Mouse (Mus musculus): ENCODE results near the gene Ppp5c. TPM values are rescaled to one million over a fixed set of nuclear protein-coding genes. Genes with fewer than 3 reads are reported as not detected.
"Not testable (repeated sequence)": the region's sequence is repeated elsewhere in the genome, so short reads cannot be mapped to it uniquely, and the experiment has no call there.

The Ppp5c gene
- 10 to 100 TPM; 62.4 to 62.7 TPM for total RNA-seq (2021)
- long read RNA-seq, experiment 1, transcript Ppp5c-201 (13 exons, 2,072 nt): major isoform, 62 of 74 reads
- long read RNA-seq, experiment 1, partial matches to known transcripts: 4 of 74 reads
- long read RNA-seq, experiment 1, other reads (novel, unspliced or antisense): 8 of 74 reads
- long read RNA-seq, experiment 2, transcript Ppp5c-201 (13 exons, 2,072 nt): major isoform, 64 of 78 reads
- long read RNA-seq, experiment 2, partial matches to known transcripts: 8 of 78 reads
- long read RNA-seq, experiment 2, other reads (novel, unspliced or antisense): 4 of 78 reads

DNA sequence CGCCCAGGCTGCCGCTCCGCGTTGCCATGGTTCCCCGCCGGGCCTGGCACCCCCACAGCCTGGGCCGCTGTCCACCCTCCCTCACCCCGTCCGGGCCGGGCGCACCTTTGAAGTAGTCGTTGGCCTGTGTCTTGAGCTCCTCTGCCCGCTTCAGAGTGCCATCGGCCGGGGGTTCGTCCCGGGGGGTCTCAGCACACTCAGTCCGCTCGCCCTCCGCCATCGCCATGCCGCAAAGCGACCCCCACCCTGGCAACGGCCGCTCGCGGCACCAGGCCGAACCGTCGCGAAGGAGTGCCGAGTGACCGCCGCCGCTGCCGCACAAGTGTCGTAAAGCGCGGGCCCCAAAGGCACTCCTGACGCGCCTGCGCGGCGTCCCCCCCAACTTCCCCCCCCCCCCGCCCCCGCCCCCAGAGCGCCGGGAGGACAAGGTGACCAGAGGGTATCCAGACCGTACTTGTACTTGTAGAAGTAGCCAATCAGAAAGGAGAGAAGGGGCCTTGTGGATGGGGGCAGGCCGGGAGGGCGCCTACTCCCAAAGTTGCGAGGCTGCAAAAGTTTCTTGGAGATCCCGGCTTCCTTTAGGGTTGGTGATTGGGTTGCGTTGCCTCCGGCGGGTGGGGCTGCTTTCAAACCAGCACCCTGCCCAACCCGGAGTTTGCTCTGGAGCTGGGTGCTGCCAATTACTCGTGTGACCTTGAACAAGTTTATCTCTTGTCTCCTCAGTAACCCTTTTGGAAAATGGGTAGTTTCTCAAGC lies at the start of gene Ppp5c:
TSS of gene Ppp5c (minus strand) at position 337 of the 756 bp plus-strand sequence.
- DNase-seq: peak; percentile 83 to 87
- intact Hi-C loops (cut with DNase I): no loop called here

DNA sequence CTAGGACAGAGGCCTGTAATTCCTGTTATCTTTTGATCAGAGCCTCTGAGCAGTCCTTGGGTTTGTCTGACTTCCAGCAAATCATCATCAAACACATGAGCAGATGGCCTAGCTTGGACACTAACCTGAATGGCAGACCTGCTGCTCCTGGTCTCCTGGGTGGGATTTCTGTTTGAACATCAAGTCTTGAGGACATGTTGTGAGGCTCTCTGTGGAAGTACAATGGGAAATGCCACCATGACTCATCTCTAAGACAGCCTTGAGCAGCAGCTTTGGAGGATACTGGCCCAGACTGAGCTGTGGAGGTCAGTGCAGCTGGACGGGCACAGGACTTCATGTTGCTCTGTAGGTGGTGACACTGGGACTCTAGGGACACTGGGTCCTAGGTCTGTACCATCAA lies 48.8 kb upstream of the Ppp5c start:
- no peak for DNase-seq
- intact Hi-C loops (cut with DNase I): no loop called here

GRCm38 (mm10) chr7:17073904-17074615 lies 46.3 kb upstream of the Ppp5c start, which contains the start of gene Psg16:
TSS of gene Psg16 (plus strand) at chr7:17074040.
- intact Hi-C loops (cut with DNase I): no loop called here
- DNase-seq: no peak

DNA sequence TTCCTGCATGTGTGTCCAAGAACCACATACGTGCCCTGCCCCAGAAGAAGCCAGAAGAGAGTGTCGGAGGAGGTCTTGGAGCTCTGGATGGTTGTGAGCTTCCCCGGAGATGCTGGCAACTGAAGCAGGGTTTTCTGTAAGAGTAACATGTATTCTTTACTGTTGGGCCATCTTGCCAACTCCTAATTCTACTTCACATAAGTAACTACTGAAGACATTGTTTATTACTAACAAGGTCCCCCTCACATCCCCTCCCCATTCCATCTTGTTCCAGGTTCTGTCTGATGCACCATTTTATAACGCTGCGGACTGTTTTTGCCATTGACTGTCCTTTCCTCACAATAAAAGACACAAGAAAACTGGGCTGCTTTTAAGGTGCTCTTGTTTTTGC lies 45.8 kb upstream of the Ppp5c start:
- DNase-seq: no peak
- intact Hi-C loops (cut with DNase I): no loop called here

DNA sequence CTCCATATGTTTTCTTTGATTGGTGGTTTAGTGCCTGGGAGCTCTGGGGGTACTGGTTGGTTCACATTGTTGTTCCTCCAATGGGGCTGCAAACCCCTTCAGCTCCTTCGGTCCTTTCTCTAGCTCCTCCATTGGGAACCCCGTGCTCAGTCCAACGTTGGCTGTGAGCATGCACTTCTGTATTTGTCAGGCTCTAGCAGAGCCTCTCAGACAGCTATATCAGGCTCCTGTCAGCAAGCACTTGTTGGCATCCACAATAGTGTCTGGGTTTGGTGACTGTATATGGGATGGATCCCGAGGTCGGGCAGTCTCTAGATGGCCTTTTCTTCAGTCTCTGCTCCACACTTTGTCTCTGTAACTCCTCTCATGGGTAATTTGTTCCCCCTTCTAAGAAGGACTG lies 39.9 kb upstream of the Ppp5c start:
- intact Hi-C loops (cut with DNase I): loop anchor here (2.0 kb wide), 1 partner anchor 117 kb away; no protein-coding TSS in a partner anchor
- not testable (repeated sequence) for DNase-seq

DNA sequence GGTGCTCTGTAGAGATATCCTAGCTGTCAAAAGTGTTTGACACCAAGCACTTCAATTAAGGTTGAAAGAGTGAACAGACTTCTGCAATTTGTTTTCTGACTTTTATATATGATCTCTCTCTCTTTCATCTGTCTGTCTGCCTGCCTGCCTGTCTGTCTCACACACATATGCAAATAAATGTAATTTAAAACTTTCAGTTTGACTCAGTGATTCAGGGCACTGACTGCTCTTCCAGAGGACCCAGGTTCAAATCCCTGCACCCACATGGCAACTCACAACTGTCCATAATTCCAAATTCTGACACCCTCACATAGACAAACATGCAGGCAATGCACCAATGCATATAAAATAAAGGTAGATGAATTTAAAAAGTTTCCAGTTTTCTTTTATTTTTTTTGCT lies 39.3 kb upstream of the Ppp5c start:
- intact Hi-C loops (cut with DNase I): loop anchor here (2.0 kb wide), 1 partner anchor 116 kb away; no protein-coding TSS in a partner anchor
- no peak for DNase-seq

DNA sequence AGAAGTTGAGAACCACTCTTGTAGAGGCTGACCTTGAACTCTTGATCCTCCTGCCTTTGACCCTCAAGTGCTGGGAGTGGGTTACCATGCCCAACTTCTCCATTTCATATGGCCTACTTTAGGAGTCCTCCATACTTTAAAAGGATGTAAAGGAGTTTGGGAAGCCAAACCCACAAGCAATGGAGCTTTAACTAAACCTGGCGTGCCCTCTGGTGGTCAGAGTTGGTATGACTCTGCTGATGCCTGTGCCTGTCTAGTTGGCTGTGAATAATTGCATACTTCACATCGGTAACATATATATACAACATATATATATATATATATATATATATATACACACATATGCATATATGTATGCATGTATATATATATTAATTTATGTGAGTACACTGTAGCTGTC lies 38.7 kb upstream of the Ppp5c start:
- DNase-seq: peak; percentile 75 to 79
- intact Hi-C loops (cut with DNase I): loop anchor here (2.0 kb wide), 1 partner anchor 116 kb away; no protein-coding TSS in a partner anchor

DNA sequence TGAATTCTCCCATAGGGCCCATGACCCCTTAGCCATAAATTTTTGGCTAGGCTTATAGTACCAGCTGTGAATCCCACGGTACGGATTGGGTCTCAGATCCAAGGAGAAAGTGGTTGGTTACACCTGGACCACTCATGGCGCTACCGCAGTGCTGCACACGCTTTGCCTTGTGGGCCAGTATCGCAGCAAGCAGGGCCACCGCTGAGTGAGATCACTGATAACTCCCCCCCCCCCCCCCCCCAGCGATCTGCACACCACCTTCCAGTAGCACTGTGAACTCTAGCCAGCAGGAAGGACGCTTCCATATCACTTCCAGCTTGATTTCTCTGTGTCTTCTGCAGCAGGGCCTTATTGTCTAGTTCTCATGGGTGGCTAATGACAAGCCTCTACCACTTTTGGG lies 37.9 kb upstream of the Ppp5c start:
- intact Hi-C loops (cut with DNase I): loop anchor here (2.0 kb wide), 1 partner anchor 115 kb away; no protein-coding TSS in a partner anchor
- no peak for DNase-seq

GRCm38 (mm10) chr7:17062845-17063244 lies 35.1 kb upstream of the Ppp5c start:
- DNase-seq: no peak
- intact Hi-C loops (cut with DNase I): loop anchor here (5.0 kb wide), 1 partner anchor 131 kb away; no protein-coding TSS in a partner anchor

- peak in 1 of 2 experiments; percentile 64 for DNase-seq
- intact Hi-C loops (cut with DNase I): loop anchor here (5.0 kb wide), 1 partner anchor 130 kb away; no protein-coding TSS in a partner anchor
Observed at GRCm38 (mm10) chr7:17062389-17062788, 34.7 kb upstream of the Ppp5c start, which contains the start of gene Hif3a. TSS of gene Hif3a (minus strand) at chr7:17062427.

DNA sequence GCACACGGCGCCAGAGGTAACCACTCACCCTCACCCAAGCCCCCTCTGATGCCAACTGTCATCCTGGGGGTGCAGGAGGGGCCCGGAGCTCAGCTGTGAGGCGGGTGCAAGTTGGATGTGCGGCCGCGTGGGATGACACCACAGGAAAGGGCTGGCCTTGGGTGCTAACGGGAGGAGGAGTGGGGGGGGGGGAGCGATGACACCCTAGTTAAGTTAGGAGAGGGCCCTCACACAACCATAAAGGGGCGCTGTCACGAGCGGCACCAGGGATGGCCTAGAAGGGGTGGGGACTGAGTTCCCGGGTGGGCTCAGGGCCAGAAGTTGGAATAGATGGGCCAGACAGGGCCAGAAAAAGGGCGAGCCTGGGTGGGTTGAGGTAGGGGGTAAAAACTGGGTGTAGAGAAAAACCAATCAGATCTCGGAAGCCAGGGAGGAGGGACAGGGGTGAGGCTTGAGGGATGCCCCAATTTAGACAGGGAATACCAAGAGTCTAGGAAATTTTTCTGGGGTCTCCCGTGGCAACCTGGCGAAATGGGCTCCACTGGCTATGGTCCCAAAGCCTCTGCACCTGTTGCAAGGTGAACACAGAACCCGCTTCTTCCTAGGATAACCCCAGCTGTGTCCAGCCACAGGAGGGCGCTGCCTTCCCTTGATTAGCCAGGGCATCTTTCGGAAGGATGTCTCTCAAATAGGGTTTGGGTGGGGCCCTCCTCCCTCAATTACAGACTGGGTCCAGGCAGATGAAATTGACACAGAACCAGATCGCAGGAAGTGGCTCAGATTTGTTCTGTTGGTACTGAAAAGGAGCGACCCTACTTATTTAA lies 33.3 kb upstream of the Ppp5c start:
- peak; percentile 39 to 62 for DNase-seq
- intact Hi-C loops (cut with DNase I): loop anchor here (5.0 kb wide), 1 partner anchor 129 kb away; no protein-coding TSS in a partner anchor

DNA sequence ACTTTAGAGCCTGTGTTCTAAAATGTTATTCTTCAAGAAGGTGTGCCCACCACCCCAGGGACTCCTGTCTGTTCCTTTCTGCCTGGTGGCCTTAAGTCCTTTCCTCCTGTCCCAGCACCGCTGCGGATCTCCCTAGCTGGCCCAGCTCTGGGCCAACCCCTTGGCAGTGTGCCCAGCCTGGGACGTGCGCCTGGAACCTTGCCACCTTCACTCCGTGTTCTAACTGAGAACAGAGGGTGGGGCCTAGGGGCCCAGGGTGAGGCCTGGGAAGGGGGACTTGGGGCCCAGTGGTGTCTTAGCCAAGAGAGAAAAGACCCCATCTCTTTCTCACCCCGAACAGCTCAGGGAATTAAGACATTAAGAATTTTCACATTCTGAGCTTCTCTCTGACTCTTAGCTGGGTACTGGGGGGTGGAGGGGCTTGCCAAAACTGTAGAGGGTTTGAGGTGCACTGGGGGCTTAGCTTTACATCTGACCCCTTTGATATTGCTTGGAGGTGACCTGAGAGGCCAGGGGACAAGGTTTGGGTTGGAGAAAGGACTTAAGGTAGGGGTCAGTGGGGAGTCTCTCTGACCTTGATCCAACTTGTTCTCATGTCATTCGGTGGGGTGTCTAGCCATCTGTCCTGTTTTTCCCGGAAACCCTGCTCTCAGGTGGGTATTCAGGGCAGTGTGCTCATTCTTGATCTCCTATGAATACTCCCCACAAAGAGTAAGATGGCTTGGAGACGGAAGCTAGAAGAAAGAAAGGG lies 32.5 kb upstream of the Ppp5c start:
- intact Hi-C loops (cut with DNase I): loop anchor here (5.0 kb wide), 1 partner anchor 128 kb away; no protein-coding TSS in a partner anchor
- DNase-seq: peak; percentile 96 to 98

GRCm38 (mm10) chr7:17059463-17059844 lies 31.7 kb upstream of the Ppp5c start:
- intact Hi-C loops (cut with DNase I): no loop called here
- DNase-seq: no peak

GRCm38 (mm10) chr7:17058816-17059462 lies 31.2 kb upstream of the Ppp5c start:
- peak; percentile 26 to 38 for DNase-seq
- intact Hi-C loops (cut with DNase I): no loop called here

GRCm38 (mm10) chr7:17058071-17058689 lies 30.5 kb upstream of the Ppp5c start:
- intact Hi-C loops (cut with DNase I): no loop called here
- peak; percentile 66 to 92 for DNase-seq

DNA sequence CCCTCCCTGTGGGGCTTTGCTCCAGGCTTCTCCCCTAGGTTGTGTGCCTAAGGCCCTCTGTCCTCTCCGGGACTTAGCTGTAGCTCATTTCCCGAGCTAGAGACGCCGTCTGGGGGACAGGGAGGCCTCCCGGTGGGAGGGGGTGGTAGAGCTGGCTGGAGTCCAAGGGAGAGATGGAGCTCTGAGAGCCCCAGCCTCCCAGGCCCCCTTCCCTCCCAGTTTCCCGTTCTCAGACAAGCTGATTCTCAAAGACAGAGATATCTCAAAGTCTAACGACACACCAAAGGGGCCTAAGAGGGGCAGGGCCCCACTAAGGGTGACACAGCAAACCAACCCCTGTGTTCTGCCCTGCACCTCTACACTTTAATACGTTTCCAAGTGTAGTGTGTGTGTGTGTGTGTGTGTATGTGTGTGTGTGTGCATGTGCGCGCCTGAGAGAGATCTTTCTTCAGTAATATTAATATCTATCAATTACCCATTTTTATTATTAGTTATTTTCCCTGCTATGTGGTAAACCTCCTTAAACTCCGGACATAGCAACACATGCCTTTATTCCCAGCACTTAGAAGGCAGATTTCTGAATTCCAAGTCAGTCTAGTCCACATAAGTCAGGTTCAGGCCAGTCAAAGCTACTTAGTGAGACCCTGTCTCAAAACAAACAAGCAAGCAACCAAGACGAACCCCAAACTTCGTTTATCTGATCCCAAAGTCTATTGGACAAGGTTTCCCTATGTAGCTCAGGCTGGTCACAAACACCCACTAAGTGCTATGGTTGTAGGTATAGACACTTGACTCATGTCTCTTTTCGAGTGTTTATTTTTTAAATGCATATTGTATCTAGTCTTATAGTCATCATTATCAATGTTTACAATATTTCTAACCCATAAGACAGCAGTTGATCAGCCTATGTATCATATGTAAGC lies 29.1 kb upstream of the Ppp5c start:
- no peak for DNase-seq
- intact Hi-C loops (cut with DNase I): no loop called here

DNA sequence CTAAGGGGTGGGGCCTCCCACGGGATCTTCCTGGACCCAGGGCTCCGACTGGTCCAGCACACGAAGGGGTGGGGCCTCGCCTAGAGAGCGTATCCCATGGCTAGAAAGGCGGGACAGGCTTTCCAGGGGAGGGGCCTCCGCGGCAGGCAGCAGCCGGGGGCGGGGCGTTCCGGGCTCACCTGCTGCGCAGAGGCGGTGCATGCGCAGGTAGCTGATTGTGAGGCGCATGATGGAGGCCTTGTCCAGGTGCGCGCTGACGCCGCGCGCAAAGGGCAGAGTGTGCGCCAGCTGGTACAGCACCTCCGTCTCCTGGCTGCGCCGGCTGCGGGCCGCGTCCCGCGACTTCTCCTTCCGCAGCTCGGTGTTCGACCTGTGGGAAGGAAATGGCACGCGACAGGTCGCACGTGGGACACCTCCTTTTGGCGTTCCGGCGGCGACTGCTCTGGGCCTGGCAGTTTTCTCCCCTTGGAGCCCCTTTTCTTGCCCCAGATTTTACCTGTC lies 28.4 kb upstream of the Ppp5c start:
- intact Hi-C loops (cut with DNase I): no loop called here
- DNase-seq: peak; percentile 59 to 86

All from gastrocnemius, postnatal 36 days (tissue).